19 mouse cellular contexts compared by ENCODE assay signal in genomic region chr4:107602284-107602683, GRCm38 (mm10).
DNase-seq lines count a peak whose midpoint lies in the region; ATAC-seq and TF ChIP-seq lines count a peak whose summit lies in the region.
"Had no signal": no experiment of that assay in that cellular context is flagged by ENCODE, and none has a peak within 500 bp of the region (broad histone marks: within the 10 kb centered on the region; RNA-seq: fewer than 3 reads in every experiment).

No protein-coding gene starts in this region.

- no peak overlapping the region for H3ac ChIP-seq in C2C12 (ENCODE audit: control insufficient read depth, insufficient read length, low read depth)
- no peak overlapping the region for H3ac ChIP-seq in myocyte (ENCODE audit: control insufficient read depth, insufficient read length)

- no peak overlapping the region for H3K4me2 ChIP-seq in kidney, embryonic 16.5 days (replicated peaks; ENCODE audit: low read depth, low read length)
- no peak overlapping the region for H3K4me2 ChIP-seq in kidney, embryonic 14.5 days (replicated peaks; ENCODE audit: low read depth, low read length)
- H3K4me2 ChIP-seq in myocyte (ENCODE audit: low read depth): peak overlapping the region; percentile 51
- H3K4me2 ChIP-seq in hindbrain, postnatal 0 days (ENCODE audit: low read depth, low read length): no peak overlapping the region
- H3K4me2 ChIP-seq: liver, embryonic 11.5 days; midbrain, embryonic 15.5 days; stomach, embryonic 15.5 days had no signal

- peaks cover 11% of the 10 kb centered on the region for H3K4me1 ChIP-seq in kidney, embryonic 16.5 days (ENCODE audit: insufficient read depth, low read length)
- H3K4me1 ChIP-seq in kidney, embryonic 14.5 days (ENCODE audit: control insufficient read depth, insufficient read depth, low read length): peaks cover 12% of the 10 kb centered on the region
- peaks cover 7% of the 10 kb centered on the region; the same call in 1 of the 2 replicates for H3K4me1 ChIP-seq in hindbrain, postnatal 0 days (ENCODE audit: insufficient read depth, low read length)

- no peaks in the 10 kb centered on the region for H3K36me3 ChIP-seq in kidney, embryonic 16.5 days (ENCODE audit: insufficient read depth, low read length)
- H3K36me3 ChIP-seq in kidney, embryonic 14.5 days (ENCODE audit: control insufficient read depth, insufficient read depth, low read length): no peaks in the 10 kb centered on the region
- H3K36me3 ChIP-seq in C2C12 (ENCODE audit: control insufficient read depth, insufficient read depth) (no peaks in the 10 kb centered on the region), myocyte (ENCODE audit: control insufficient read depth, insufficient read depth) (no peaks in the 10 kb centered on the region)
- no peaks in the 10 kb centered on the region for H3K36me3 ChIP-seq in hindbrain, postnatal 0 days (ENCODE audit: insufficient read depth, low read length)
- H3K36me3 ChIP-seq: forebrain, embryonic 10.5 days; midbrain, embryonic 15.5 days; stomach, embryonic 15.5 days had no signal

- H3K79me2 ChIP-seq in C2C12 (ENCODE audit: control insufficient read depth, insufficient read depth) (no peaks in the 10 kb centered on the region), myocyte (ENCODE audit: control insufficient read depth, insufficient read depth) (no peaks in the 10 kb centered on the region)

- ATAC-seq in kidney, embryonic 16.5 days (ENCODE audit: low FRiP score, low TSS enrichment): no peak
- ATAC-seq in kidney, embryonic 14.5 days (ENCODE audit: low FRiP score, low TSS enrichment): no peak
- no peak for ATAC-seq in hindbrain, postnatal 0 days
- ATAC-seq: intestine, embryonic 16.5 days; liver, postnatal 0 days had no signal

- TF ChIP-seq POLR2A in myocyte (IDR thresholded peaks at IDR 0.05; ENCODE audit: insufficient read length, low read depth): no peak

- no peaks in the 10 kb centered on the region for H3K9me3 ChIP-seq in kidney, embryonic 16.5 days (ENCODE audit: low read length)
- H3K9me3 ChIP-seq in kidney, embryonic 14.5 days (ENCODE audit: control insufficient read depth, low read length): no peaks in the 10 kb centered on the region
- no peaks in the 10 kb centered on the region for H3K9me3 ChIP-seq in hindbrain, postnatal 0 days (ENCODE audit: low read length)
- H3K9me3 ChIP-seq: forebrain, embryonic 10.5 days; midbrain, embryonic 15.5 days; stomach, embryonic 15.5 days had no signal

- WGBS in kidney, embryonic 16.5 days: 37% methylated on average over 7 of the region's 7 CpGs
- WGBS in kidney, embryonic 14.5 days: 47% methylated on average over 7 of the region's 7 CpGs
- WGBS in hindbrain, postnatal 0 days: 77% methylated on average over 7 of the region's 7 CpGs

- H3K79me3 ChIP-seq in C2C12 (ENCODE audit: low read depth): no peaks in the 10 kb centered on the region

- H3K9ac ChIP-seq in kidney, embryonic 16.5 days (replicated peaks; ENCODE audit: low read length): peak overlapping the region; percentile 27; the same call in 1 of the 2 replicates
- no peak overlapping the region for H3K9ac ChIP-seq in kidney, embryonic 14.5 days (ENCODE audit: low read depth, low read length)
- H3K9ac ChIP-seq in hindbrain, postnatal 0 days (replicated peaks; ENCODE audit: low read length): no peak overlapping the region
- H3K9ac ChIP-seq: liver, postnatal 0 days; midbrain, embryonic 15.5 days; stomach, embryonic 15.5 days had no signal

- H3K4me3 ChIP-seq in kidney, embryonic 16.5 days (ENCODE audit: low read length): no peak overlapping the region
- H3K4me3 ChIP-seq in kidney, embryonic 14.5 days (ENCODE audit: low read length): no peak overlapping the region
- H3K4me3 ChIP-seq in C2C12 (ENCODE audit: insufficient read depth, poor library complexity, severe bottlenecking): no peak overlapping the region
- no peak overlapping the region for H3K4me3 ChIP-seq in myocyte
- no peak overlapping the region for H3K4me3 ChIP-seq in hindbrain, postnatal 0 days (ENCODE audit: low read length)
- H3K4me3 ChIP-seq: forebrain, embryonic 10.5 days; heart, adult 2 months; midbrain, embryonic 15.5 days; stomach, embryonic 15.5 days had no signal

- no peaks in the 10 kb centered on the region for H3K27me3 ChIP-seq in kidney, embryonic 16.5 days (ENCODE audit: insufficient read depth, low read length)
- no peaks in the 10 kb centered on the region for H3K27me3 ChIP-seq in kidney, embryonic 14.5 days (ENCODE audit: control insufficient read depth, insufficient read depth, low read length)
- peaks cover 64% of the 10 kb centered on the region for H3K27me3 ChIP-seq in C2C12 (ENCODE audit: control insufficient read depth, insufficient read depth, insufficient read length)
- peaks cover 76% of the 10 kb centered on the region for H3K27me3 ChIP-seq in myocyte (ENCODE audit: control insufficient read depth, insufficient read depth, insufficient read length)
- no peaks in the 10 kb centered on the region for H3K27me3 ChIP-seq in hindbrain, postnatal 0 days (ENCODE audit: insufficient read depth, low read length)
- H3K27me3 ChIP-seq: midbrain, embryonic 15.5 days; stomach, embryonic 15.5 days had no signal

- no peak for TF ChIP-seq CTCF in C2C12 (IDR thresholded peaks at IDR 0.05; ENCODE audit: control insufficient read depth, insufficient read depth, insufficient read length)
- no peak for TF ChIP-seq CTCF in hindbrain, postnatal 0 days (IDR thresholded peaks at IDR 0.05; ENCODE audit: low read depth)

- peak; percentile 47 for DNase-seq in 3T3-L1 (ENCODE audit: low read depth, low spot score)
- no peak for DNase-seq in heart, adult 18-20 months
- DNase-seq in hindbrain, postnatal 0 days (ENCODE audit: low spot score): no peak
- DNase-seq: cerebellum, adult 11 months; gastrocnemius, postnatal 25 days; heart, adult 2 months; liver, postnatal 0 days; thymus, postnatal 25 days had no signal

- H3K27ac ChIP-seq in kidney, embryonic 16.5 days (ENCODE audit: low read length): no peak overlapping the region
- no peak overlapping the region for H3K27ac ChIP-seq in kidney, embryonic 14.5 days (ENCODE audit: low read depth, low read length)
- no peak overlapping the region for H3K27ac ChIP-seq in hindbrain, postnatal 0 days
- H3K27ac ChIP-seq: heart, adult 2 months; kidney, postnatal 0 days; macrophage; midbrain, embryonic 15.5 days; stomach, embryonic 15.5 days had no signal

TF ChIP-seq in C2C12, 6 proteins besides CTCF, POLR2A, EP300 and RAD21:
- TF ChIP-seq MYOD1 (IDR thresholded peaks at IDR 0.05; ENCODE audit: control insufficient read depth, insufficient read length, low read depth): no peak
- TF ChIP-seq MYOG (IDR thresholded peaks at IDR 0.05; ENCODE audit: control insufficient read depth, extremely low read depth, insufficient read length): no peak
- no peak for TF ChIP-seq MAX (IDR thresholded peaks at IDR 0.05)
- no peak for TF ChIP-seq USF1 (IDR thresholded peaks at IDR 0.05; ENCODE audit: low read depth)
- peak; percentile 60 for TF ChIP-seq FOSL1 (IDR thresholded peaks at IDR 0.05; ENCODE audit: insufficient read depth, low read length, poor library complexity, severe bottlenecking)
- peak; percentile 61 for TF ChIP-seq CEBPB (IDR thresholded peaks at IDR 0.05; ENCODE audit: low read depth)

TF ChIP-seq in myocyte, 11 proteins besides CTCF, POLR2A, EP300 and RAD21:
- TF ChIP-seq POLR2AphosphoS2 (IDR thresholded peaks at IDR 0.05; ENCODE audit: insufficient read length, low read depth) (no peak), TCF12 (IDR thresholded peaks at IDR 0.05; ENCODE audit: insufficient read depth, poor library complexity, severe bottlenecking) (no peak), TCF3 (IDR thresholded peaks at IDR 0.05; ENCODE audit: insufficient read length, low read depth) (no peak), MAX (IDR thresholded peaks at IDR 0.05; ENCODE audit: low read depth) (no peak), CEBPB (IDR thresholded peaks at IDR 0.05; ENCODE audit: insufficient read depth, poor library complexity, severe bottlenecking) (no peak), E2F4 (IDR thresholded peaks at IDR 0.05; ENCODE audit: insufficient read depth) (no peak), MYOD1 (IDR thresholded peaks at IDR 0.05; ENCODE audit: control insufficient read depth in 1 of 3, insufficient read length in 2 of 3, low read depth in 2 of 3) (no peak), USF1 (IDR thresholded peaks at IDR 0.05; ENCODE audit: low read depth) (no peak), MYOG (IDR thresholded peaks at IDR 0.05; ENCODE audit: control insufficient read depth in 1 of 3, insufficient read depth in 1 of 3, insufficient read length in 2 of 3, low read depth in 2 of 3) (no peak), REST (IDR thresholded peaks at IDR 0.05; ENCODE audit: insufficient read depth, insufficient read length) (no peak)
